Mouse (Mus musculus) adipocyte (in vitro differentiated cells): ENCODE measurements around the gene Atp2b2.

Experiments
- DNase-seq: peaks from one replicate; pipeline ENCODE4 v3.0.0-alpha.2; 2016; ENCODE audit warnings: low spot score

The Atp2b2 gene

DNA sequence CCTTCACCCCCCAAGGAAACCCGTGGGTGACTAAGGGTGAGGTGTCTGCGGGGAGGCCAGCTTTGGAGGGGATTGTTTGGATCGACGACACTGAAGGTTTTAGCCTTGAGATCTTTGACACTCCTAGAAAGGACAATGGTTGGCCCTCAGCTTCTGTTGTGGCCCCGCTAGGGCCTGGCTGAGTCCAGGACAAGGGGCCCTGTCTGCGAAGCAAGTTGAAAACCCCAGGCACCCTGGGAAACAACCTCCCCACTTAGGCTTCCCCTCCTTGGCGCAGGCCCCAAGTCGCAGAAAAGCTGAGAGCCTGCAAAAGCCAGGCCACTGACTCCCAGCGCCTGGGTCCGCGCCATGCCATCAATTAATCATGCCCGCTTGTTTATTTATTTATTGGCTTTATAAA, at the start of gene Atp2b2:
TSS of gene Atp2b2 (minus strand) at position 282 of the 400 bp plus-strand sequence.
- DNase-seq: no peak

DNA sequence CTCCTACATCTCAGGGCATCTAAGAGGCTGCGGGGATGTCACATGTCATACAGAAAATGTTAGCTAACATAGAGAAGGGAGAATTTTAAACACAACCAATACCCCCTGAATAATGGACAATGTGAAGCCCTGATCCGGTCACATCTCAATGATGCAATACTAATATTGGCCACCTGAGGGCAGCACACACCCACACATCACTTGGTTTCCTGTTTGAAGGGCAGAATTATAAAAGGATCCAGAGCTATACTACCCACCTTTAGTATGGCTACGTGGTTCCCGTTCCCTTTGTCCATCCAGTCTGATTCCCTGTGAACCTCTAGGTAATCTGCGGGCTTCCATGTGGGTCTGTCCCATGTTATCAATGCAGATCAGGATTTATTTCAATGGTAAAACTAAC, 47.2 kb upstream of the Atp2b2 start:
- DNase-seq: peak; percentile 78

DNA sequence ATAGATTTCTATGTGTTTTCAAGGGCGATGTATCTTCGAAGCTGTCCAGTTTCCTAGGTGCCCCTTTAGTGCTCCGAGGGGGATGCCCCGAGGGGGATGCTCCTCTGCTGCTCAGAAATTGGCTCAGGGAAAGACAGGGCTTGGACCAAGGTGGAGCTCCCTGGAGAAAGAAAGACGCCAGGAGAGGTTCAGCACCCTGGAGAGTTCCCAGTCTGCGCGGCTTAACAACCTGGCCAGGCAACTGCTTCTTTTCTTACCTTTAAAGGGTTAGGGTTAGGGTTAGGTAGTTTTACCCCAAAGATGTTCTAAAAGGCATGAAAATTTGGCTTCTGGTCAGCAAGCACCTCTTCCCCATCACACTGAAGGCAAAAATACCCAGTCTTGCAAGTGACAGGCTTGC, 44.7 kb upstream of the Atp2b2 start:
- peak; percentile 40 for DNase-seq

DNA sequence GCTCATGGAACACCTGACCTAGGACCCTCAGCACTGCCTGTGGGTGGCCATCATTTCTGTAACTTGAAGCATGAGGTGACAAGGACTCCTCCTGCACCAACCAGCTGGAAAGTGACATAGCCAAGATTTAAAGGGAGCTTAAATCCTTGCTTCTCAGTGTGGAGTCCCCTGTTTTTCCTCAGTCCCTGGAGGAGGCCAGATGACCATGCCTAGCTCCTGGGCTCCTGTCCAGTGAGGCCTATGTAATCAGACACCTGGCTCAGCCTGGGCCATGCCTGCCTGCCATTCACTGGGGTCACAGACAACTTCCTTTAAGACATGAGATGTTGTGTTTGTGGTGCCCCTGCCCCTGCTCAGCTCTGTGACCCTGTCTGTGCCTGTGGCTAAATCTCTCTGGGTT, 36.1 kb upstream of the Atp2b2 start:
- no peak for DNase-seq

DNA sequence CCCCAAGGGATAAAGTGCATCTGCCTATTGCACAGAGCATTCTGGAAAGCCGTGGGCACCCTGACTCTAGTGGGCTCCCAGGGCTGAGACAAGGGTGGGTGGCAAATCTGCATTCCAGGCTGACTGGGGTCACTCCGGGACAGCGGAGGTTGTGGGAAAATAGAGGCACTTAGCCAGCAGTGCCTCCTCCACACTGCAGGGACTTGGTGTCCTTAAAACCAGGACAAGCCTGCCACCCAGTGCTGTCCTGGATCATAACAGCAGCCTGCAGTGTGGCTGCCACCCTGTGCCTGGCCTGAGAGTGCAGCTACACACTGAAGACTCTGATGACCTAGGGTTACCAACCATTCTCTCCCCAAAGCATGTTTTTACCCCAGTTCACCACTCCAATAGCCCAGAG, 34.1 kb upstream of the Atp2b2 start:
- DNase-seq: peak; percentile 26

DNA sequence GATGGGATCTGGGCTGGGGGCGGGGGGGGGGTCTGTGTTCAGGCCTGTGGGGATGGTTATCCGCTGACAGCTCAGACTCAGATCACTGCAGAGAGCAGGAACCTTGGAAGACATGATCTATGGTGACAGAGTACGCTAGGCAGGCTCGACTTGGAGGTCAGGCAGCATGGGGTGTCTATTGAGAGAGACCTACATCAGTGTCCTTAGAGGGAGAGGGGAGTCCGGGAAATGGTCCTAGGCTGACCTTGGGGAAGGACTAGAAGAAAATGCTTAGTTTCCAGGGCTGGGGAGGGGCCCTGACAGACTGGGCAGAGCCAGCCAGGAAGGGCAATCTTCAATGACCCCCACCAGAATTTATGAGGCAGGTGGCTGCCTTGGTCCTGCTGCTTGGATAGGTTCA, 33.6 kb upstream of the Atp2b2 start:
- DNase-seq: no peak

DNA sequence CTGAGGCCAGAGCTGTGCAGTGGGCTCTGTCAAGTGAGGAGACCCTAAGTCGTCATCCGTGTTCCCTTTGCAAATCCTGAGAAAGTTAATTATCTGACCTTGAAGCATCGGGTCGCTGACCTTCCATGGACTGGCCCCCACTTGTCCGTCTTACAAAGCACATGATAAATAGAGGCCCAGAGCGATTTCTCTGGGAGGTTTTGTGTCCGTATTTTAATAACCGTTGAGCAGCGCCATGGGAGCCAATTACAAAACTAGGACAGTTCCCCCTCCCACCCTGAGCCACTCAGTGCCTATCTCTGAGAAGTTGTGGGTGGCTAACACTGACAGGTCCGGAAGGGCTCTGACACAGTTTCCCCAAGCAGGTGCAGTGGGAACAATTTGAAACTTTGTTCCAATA, 32.5 kb upstream of the Atp2b2 start:
- no peak for DNase-seq

DNA sequence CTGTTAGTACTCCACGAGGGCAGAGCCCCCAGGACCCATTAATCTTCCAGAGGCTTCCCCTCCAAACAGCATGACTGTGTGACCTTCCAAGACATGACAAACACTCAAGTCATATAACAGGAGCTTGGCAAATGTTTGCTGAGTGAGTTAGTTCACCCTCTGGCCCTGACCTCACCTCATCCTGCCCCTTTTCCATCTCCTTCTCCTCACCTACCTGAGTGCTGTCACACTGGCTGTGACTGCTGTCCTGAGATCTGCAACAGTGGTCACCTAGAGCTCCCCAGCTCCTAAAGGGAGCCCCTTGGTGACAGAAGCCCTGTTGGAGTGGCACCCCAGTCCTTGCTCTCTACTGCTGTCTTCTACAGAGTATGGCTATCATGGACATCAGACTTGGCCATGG, 31.8 kb upstream of the Atp2b2 start:
- no peak for DNase-seq

DNA sequence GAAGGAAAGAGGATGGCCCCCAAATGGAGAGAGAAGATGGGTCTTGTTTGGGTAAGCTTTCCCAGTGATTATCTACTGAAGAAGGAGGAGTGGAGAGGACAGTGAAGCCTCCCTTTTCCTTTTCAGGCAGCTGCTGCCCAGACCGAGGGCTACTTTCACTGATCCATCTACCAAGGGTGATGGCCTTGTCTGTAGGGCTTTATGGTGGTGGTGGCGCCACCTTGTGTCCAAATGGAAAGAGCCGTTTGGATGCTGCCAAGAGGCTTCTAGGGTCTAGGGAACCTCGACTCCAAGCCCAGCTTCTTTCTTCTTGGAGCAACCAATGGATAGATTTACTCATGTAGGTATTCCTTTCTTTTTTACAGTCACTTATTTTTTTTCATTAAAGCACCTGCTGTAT, 29.2 kb upstream of the Atp2b2 start:
- peak; percentile 52 for DNase-seq

DNA sequence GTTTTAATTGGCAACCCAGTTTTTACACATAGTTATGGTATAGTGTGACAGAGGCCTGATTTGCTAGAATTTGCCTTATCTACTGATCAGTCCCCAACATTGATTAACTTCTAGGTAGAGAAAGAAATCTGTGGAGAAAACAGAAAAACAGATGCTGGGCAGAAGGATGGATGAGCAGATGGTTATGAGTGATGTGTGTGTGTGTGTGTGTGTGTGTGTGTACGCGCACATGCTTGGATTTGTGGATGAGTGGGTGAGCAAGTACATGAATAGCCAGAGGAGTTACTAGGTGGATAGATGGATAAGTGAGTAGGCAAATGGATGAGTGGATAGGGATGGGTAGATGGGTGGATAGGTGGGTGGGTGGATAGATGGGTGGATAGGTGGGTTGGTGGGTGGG, 20.7 kb upstream of the Atp2b2 start:
- DNase-seq: no peak

DNA sequence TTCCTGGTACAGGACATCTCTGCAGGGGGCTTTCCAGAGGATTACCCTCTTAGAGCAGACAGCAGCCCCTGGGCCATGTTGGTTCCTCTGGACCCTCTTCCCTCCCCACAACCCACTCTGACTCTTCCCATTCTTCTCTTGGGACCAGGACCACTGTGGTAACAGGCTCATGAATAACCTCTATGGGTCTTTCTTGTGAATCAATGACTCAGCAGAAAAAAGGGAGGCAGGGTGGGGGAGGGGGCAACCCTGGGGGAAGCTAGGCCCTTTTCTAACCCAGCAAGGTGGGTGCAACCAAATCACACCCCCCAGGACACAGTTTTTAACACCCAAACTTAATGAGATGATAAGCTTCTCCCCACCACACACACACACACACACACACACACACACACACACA, 20.3 kb upstream of the Atp2b2 start:
- no peak for DNase-seq

DNA sequence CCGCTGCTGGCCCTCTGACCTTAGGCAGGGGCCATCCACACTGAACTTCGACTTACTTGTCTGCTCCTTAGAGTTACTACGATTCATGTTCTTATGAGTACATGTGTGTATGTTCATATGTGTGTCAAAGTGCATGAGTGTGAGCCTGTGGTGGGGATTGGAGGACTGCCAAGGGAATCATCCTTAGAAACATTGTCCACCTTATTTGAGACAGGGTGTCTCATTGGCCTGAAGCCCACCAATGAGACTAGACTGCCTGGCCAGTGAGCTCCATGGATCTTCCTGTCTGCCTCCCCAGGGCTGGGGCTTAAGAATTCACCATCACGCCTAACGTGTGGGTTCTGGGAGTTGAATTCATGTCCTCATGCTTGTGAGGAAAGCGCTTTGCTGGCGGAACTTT, 16.8 kb upstream of the Atp2b2 start:
- no peak for DNase-seq

DNA sequence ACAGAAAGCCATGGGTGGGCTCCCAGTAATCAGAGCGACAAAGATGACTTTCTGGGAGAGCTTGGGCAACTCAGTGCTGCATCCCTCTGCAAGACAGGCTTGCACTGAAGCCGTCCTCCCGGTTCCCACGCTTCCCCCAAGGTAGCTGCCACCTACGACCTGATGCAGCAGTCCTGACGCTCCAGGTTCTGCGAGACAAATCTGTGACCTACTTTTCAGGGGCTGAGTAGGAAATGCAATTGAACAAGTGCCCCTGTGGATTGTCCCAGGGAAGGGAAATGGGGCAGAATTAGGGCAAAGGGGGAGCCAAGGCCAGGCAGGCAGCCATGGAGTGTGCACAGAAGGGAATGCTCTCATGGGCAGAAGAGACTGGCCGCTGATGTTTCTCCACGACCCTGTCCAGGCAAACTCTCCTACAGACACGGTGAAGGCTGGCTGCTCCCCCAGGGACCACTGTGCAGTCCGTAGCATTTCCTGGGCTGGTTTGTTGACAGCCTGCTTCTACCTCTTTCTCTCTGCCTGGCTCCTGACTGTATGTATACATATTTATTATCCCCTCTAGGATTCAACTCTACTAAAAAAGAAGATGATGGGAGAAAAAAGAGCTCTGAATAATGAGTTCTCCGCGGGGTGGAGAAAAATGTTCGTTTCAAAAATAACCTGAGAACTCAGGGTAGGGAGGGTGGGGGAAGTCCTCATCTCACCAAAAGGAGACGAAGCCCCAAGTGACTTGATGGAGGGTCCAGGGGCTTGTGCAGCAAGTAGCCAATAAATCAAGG, 15.8 kb upstream of the Atp2b2 start:
- DNase-seq: no peak

DNA sequence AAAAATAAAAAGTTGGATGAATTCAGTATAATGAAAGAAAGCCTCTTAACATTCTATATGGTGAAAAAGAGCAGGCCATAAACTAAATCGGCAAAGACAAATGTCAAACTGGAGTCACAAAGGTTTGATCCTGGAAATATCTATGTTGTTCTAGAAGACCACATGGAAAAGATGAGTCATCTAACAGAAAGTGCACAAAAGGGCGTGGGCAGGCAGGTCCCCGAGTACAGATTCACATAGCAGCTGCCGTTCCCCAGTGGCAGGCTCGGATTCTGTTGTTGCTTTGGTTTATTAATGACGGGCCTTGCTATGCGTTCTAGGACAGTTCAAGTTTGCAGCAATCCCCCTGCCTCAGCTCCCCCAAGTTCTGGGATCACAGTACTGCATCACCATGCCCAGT, 12.9 kb upstream of the Atp2b2 start:
- no peak for DNase-seq

DNA sequence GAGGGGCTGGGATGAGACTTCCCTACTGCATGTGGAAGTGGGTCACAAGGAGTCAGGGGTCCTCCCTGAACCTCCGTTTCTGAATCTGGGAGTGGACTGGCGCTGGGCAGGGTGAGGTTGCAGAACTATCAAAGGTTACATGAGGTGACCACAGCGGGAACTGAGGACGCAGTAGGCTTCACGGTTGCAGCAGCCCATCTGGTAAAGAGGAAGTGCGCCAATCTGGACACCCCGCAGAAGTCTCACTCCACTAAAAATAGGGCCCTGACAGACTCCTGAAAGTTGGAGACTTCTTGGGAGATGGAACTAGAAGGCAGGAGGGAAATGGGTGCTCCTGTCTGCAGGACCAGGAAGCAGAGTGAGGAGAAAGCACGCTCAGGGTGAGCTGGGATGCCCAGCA, 2.5 kb upstream of the Atp2b2 start:
- no peak for DNase-seq

DNA sequence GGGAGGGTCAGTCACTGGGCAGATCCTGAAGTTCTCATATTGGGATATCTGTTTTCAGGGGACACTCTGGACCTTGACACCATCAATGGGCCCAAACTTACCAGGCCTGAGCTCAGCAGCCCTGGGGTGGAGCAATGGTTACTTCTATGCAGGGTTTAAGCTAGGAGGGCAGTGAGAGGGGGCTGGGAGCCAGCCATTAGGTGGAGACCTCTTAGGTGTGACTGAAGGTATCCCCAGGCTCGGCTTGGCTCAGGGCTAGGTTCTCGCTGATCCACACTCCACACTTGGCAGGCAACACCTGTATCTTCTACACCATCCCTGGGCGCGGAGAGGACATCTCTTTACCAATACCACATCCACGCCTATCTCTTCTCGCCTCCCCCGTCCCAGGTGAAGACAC, 423 bp upstream of the Atp2b2 start:
- DNase-seq: no peak

DNA sequence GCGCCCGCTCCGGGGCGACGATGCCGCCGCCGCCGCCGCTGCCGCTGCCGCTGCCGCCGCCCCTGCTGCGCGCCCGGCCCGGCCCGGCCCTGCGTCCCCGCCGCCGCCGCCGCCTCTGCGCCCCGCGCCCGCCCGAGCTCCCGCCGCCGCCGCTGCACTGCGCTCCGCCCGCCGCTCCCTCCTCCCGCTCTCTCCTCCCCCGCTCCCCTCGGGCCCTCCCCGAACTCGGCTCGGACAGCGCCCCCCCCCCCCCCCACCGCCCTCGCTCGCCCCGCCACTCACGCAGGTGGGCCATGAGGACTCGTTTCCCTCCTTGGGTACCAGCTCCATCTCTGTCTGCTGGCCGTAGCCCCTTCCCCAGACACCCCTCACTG, 515 bp downstream of the Atp2b2 start:
- no peak for DNase-seq

DNA sequence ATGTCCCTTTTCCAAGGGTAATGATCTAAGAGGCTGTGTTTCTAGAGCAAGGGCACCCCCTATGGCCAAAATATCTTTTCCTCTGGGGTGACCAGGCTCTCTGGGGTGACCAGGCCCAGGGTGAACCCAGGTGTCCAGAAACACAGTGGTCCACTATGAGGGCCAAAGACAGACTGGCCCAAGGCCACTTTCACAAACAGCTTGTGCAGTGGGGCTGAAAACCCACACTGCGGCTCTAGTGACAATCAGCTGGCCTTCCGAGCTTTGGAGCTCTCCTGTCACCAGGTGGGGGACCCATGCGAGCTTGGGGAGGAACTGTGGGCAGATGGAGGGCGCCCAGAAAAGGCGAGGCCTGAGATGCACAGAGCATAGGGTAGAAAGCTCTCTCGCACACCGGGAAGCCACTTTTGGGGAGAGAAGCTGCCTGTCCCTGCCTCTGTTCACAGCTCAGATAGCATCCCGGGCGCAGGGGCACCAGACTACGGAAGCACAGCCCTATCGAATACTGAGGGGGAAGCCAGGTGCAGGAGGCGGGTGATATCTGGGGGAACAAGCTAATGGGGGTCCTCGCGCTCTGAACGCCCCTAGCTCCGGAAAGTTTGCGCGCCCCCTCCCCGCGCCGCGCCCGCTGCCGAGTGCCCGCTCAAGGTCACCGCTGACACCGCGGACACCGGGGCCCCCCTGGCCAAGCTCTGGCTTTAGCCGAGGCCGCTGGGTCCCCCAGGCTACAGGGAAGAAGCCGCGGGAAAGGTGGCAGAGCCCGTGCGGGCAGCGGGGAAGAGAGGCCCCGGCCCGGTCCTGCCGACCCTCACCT, 1.1 kb downstream of the Atp2b2 start:
- DNase-seq: no peak

DNA sequence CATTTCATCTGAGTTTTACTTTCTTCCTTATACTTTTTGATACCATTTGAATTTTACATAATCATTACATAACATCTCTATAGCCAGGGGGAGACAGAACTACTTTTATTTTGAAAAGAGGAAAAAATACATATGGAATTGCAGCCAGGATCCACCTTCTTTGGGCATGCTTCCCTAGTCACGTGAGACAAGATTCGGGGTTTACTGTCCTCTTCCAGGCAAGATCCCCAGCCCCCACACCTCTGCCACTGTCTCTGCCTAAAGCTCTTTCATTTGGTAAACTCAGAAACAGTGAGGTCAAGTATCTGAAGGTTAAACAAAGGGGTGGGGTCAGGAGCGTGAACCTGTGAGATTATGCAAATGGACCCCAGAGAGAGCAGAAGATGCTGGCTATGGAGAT, 6.7 kb downstream of the Atp2b2 start:
- DNase-seq: no peak

DNA sequence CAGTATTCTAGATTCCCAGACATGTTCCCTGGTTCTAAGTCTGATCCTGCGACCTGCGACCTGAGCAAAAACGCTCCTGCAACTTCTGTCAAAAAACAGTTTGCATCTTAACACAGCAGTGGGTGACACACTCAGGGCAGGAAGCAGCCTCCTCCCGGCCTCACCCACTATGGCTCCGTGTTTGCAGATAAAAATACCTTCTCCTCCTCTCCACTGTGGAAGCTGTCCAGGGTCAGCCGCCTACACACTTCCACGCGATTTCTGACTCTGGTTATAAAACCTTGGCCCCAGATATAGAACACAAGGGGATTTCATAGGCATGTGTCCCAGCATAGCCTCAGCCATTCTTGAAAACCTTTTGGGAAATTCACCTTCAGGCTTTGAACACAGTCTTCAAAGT, 9.6 kb downstream of the Atp2b2 start:
- DNase-seq: no peak

DNA sequence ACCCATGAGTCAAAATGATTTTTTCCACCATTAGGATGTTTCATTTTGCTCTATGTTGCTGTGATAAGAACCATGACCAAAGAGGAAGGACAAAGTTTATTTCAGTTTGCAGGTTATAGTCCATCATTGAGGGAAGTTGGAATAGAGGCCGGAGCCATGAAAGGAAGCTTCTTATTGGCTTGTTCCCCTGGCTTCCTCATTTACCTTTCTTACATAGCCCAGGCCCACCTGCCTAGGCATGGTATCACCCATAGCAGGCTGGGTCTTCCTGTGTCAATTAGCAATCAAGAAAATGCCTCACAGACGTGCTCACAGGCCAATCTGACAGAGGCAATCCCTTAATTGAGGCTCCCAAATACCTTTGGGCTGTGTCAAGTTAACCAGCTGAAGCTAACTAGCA, 18.6 kb downstream of the Atp2b2 start:
- DNase-seq: no peak

DNA sequence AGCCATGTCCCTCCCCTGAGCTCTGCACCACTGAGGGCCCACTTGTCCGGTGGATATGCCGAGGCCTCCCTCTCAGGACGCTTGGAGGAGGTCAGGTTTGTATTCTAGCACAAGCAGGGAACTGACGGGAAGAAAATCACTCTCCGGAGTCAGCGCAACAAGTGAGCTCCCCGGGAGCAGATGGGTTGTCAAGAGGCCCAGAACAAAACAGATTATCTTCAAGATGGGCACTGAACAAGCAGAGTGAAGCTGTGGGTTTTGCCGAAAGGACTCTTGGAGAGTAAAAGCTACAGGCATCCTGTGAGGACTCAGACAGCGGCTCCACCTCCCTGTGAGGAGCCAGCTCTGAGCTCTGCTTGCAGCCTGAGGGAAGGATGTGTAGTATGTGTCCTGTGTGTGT, 20.3 kb downstream of the Atp2b2 start:
- DNase-seq: no peak

DNA sequence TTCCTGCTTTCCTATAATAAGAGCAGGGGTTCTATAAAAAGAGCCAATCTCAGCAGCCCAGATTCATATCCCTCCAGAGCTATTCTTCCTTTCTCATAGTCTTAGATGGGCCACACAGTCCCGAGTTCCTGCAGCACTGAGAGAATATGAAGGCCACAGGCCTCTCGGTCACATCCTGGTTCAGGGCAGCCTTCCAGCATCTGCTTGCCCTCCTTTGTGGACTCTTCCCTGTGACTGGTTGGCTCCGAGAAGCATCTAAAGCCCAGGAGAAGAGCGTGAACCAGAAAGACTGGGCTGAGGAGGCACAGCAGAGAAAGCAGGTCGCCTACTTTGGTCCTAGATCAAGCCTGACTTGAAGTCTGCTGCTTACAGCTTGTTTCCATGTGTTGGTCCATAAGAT, 28.6 kb downstream of the Atp2b2 start:
- DNase-seq: no peak

DNA sequence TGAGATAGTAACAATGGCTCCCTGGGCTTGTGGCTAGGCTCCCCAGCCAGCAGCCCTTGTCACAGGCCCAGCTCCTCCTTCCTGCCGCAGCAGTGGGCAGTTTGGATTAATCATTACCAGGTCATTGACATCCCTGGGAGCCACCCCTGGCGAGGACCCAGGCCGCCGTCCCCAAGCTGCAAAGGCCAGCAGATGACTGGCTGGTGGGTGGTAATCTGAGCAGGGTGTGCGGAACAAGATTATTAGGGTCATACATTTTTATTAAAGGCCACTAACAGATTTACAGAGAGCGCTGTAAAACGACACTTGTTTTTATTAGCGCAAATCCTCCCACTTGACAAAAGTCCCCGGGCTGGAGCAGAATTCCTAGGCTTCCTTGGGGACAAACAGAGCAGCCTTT, 29.6 kb downstream of the Atp2b2 start:
- DNase-seq: no peak
